ENCODE assay signal across 12 mouse cellular contexts in genomic region chr12:99789283-99789960, GRCm38 (mm10).
A peak's percentile ranks its signal among the peaks of the same experiment; 100 is the strongest.
DNase-seq lines count a peak whose midpoint lies in the region; ATAC-seq and TF ChIP-seq lines count a peak whose summit lies in the region.
"Had no signal": no experiment of that assay in that cellular context is flagged by ENCODE, and none has a peak within 500 bp of the region (broad histone marks: within the 10 kb centered on the region; RNA-seq: fewer than 3 reads in every experiment).

No protein-coding gene starts in this region.

- H3K9me3 ChIP-seq in midbrain, postnatal 0 days (ENCODE audit: low read length): no peaks in the 10 kb centered on the region
- no peaks in the 10 kb centered on the region for H3K9me3 ChIP-seq in midbrain, embryonic 11.5 days (ENCODE audit: control insufficient read depth, low read length)
- H3K9me3 ChIP-seq in intestine, postnatal 0 days (ENCODE audit: control insufficient read depth): no peaks in the 10 kb centered on the region
- H3K9me3 ChIP-seq: intestine, embryonic 15.5 days; limb, embryonic 12.5 days had no signal

- peak; percentile 9 for DNase-seq in midbrain, postnatal 0 days (ENCODE audit: low spot score)
- DNase-seq in midbrain, embryonic 11.5 days (ENCODE audit: low spot score, missing footprints): no peak
- peak; percentile 50 for DNase-seq in c-Kit-positive CD71-negative TER-119-negative erythroid progenitor cells, embryonic 14.5 days (ENCODE audit: low read depth)
- DNase-seq in lung, postnatal 36 days: peak; percentile 56
- no peak for DNase-seq in right cerebral cortex, postnatal 25 days
- no peak for DNase-seq in adrenal gland, postnatal 10 days
- DNase-seq: cerebellum, adult 11-12 months; right cerebral cortex, postnatal 14 days had no signal

- no peak for TF ChIP-seq CTCF in midbrain, postnatal 0 days (IDR thresholded peaks at IDR 0.05)
- TF ChIP-seq CTCF in intestine, postnatal 0 days (IDR thresholded peaks at IDR 0.05; ENCODE audit: low read depth): no peak

- H3K4me2 ChIP-seq in midbrain, postnatal 0 days (ENCODE audit: low read depth, low read length, poor library complexity, severe bottlenecking): no peak overlapping the region
- H3K4me2 ChIP-seq in midbrain, embryonic 11.5 days: no peak overlapping the region
- H3K4me2 ChIP-seq in intestine, postnatal 0 days (replicated peaks; ENCODE audit: low read depth): no peak overlapping the region
- H3K4me2 ChIP-seq: intestine, embryonic 15.5 days; limb, embryonic 12.5 days had no signal

- H3K27ac ChIP-seq in midbrain, postnatal 0 days (ENCODE audit: low read depth, low read length): no peak overlapping the region
- no peak overlapping the region for H3K27ac ChIP-seq in midbrain, embryonic 11.5 days (ENCODE audit: low read depth, low read length)
- no peak overlapping the region for H3K27ac ChIP-seq in intestine, postnatal 0 days (ENCODE audit: low read depth, low read length)
- H3K27ac ChIP-seq: intestine, embryonic 15.5 days; limb, embryonic 12.5 days had no signal

- no peaks in the 10 kb centered on the region for H3K27me3 ChIP-seq in midbrain, postnatal 0 days (ENCODE audit: insufficient read depth, low read length)
- no peaks in the 10 kb centered on the region for H3K27me3 ChIP-seq in midbrain, embryonic 11.5 days (ENCODE audit: control insufficient read depth, insufficient read depth, low read length)
- no peaks in the 10 kb centered on the region for H3K27me3 ChIP-seq in intestine, postnatal 0 days (replicated peaks; ENCODE audit: control insufficient read depth, insufficient read depth, low read length)
- H3K27me3 ChIP-seq: intestine, embryonic 15.5 days; limb, embryonic 12.5 days had no signal

- ATAC-seq in midbrain, postnatal 0 days (ENCODE audit: low FRiP score): no peak
- no peak for ATAC-seq in midbrain, embryonic 11.5 days (ENCODE audit: low FRiP score)
- no peak for ATAC-seq in intestine, postnatal 0 days
- ATAC-seq: intestine, embryonic 15.5 days; midbrain, embryonic 16.5 days had no signal

- H3K4me1 ChIP-seq in midbrain, postnatal 0 days (ENCODE audit: insufficient read depth, low read length): no peaks in the 10 kb centered on the region
- peaks cover 6% of the 10 kb centered on the region for H3K4me1 ChIP-seq in midbrain, embryonic 11.5 days (ENCODE audit: control insufficient read depth, insufficient read depth, low read length)
- no peaks in the 10 kb centered on the region for H3K4me1 ChIP-seq in intestine, postnatal 0 days (replicated peaks; ENCODE audit: control insufficient read depth, insufficient read depth, low read length)
- H3K4me1 ChIP-seq: intestine, embryonic 15.5 days had no signal

- no peak overlapping the region for H3K9ac ChIP-seq in midbrain, postnatal 0 days (replicated peaks; ENCODE audit: low read length, poor library complexity, severe bottlenecking)
- H3K9ac ChIP-seq in midbrain, embryonic 11.5 days (ENCODE audit: low read length): no peak overlapping the region
- no peak overlapping the region for H3K9ac ChIP-seq in intestine, postnatal 0 days (ENCODE audit: low read depth, low read length)
- H3K9ac ChIP-seq: intestine, embryonic 15.5 days; limb, embryonic 12.5 days had no signal

- no peaks in the 10 kb centered on the region for H3K36me3 ChIP-seq in midbrain, postnatal 0 days (ENCODE audit: insufficient read depth, low read length)
- H3K36me3 ChIP-seq in midbrain, embryonic 11.5 days (ENCODE audit: control insufficient read depth, insufficient read depth, low read length): no peaks in the 10 kb centered on the region
- H3K36me3 ChIP-seq in intestine, postnatal 0 days (ENCODE audit: control insufficient read depth, insufficient read depth): no peaks in the 10 kb centered on the region
- H3K36me3 ChIP-seq: intestine, embryonic 15.5 days; limb, embryonic 12.5 days had no signal

- 69% methylated on average over 5 of the region's 5 CpGs for WGBS in midbrain, postnatal 0 days
- 79% methylated on average over 5 of the region's 5 CpGs for WGBS in midbrain, embryonic 11.5 days
- 67% methylated on average over 5 of the region's 5 CpGs for WGBS in intestine, postnatal 0 days

- H3K4me3 ChIP-seq in midbrain, postnatal 0 days (ENCODE audit: low read depth, low read length): no peak overlapping the region
- no peak overlapping the region for H3K4me3 ChIP-seq in midbrain, embryonic 11.5 days (ENCODE audit: low read depth, low read length)
- no peak overlapping the region for H3K4me3 ChIP-seq in intestine, postnatal 0 days (ENCODE audit: low read depth, low read length)
- H3K4me3 ChIP-seq: intestine, embryonic 15.5 days; limb, embryonic 12.5 days had no signal

Comparison
In these comparisons a context has a peak if more than half of its experiments do, and no peak if none do; other contexts are left out.
1. DNase-seq: peak in midbrain, postnatal 0 days (single experiment), c-Kit-positive CD71-negative TER-119-negative erythroid progenitor cells, embryonic 14.5 days (single experiment) and lung, postnatal 36 days (single experiment); none in midbrain, embryonic 11.5 days (single experiment), right cerebral cortex, postnatal 25 days (single experiment) and adrenal gland, postnatal 10 days (single experiment).